8 mouse cellular contexts compared by ENCODE assay signal in the genomic region with DNA sequence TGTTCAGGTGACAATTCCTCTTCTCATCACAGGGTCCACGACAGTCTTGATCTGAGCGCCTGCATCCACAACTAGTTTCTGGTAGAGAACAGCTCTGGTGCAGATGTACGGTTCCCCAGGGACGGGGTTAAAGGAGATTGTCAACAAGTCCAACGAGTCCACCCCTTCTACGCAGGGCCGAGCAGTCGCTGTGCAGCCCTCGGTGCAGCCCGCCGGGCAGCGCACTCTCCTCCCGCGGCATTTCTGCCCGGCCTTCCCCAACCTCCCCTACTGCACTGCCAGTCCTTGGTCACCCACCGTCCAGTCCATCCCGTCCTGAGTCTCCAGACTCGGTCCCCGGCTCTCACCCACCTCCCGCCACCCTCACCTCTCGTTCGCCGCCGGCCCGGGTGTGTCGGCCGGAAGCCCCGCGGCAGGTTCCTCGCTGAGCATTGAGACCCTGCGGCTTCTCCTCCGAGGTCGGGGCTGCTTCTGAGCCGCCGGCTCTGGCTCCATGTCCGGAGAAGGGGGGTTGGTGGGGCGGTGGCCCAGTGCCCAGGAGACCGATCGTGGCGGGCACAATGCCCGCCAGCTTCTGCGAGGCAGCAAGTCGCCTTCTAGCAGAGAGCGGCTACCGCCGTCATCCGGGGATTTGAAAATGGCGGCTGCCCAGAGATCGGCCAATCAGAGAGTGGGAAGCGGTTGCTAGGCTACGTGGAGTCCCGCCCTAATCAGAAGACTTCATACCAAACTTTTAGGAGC. TPM values are rescaled to one million over a fixed set of nuclear protein-coding genes. Genes with fewer than 3 reads are reported as not detected.
A peak's percentile ranks its signal among the peaks of the same experiment; 100 is the strongest.
DNase-seq lines count a peak whose midpoint lies in the region; ATAC-seq lines count a peak whose summit lies in the region.

Gene Net1, minus strand, starts transcription at position 650 of the 741 bp plus-strand sequence.
Gene Tubal3, plus strand, starts transcription at position 704 of the 741 bp plus-strand sequence.

- peak within 1 kb of the TSS; percentile 97 for H3K27ac ChIP-seq in forebrain, embryonic 10.5 days
- peak within 1 kb of the TSS; percentile 71 for H3K27ac ChIP-seq in heart, embryonic 16.5 days (ENCODE audit: low read length)
- peak within 1 kb of the TSS; percentile 75 for H3K27ac ChIP-seq in liver, embryonic 15.5 days (replicated peaks)
- H3K27ac ChIP-seq in neural tube, embryonic 12.5 days: no peak within 1 kb of the TSS

- H3K4me2 ChIP-seq in heart, embryonic 16.5 days (ENCODE audit: low read depth, low read length): peak within 1 kb of the TSS; percentile 65
- peak within 1 kb of the TSS; percentile 63 for H3K4me2 ChIP-seq in liver, embryonic 15.5 days
- peak within 1 kb of the TSS; percentile 70 for H3K4me2 ChIP-seq in neural tube, embryonic 12.5 days (replicated peaks)

- peak within 1 kb of the TSS; percentile 95 for H3K4me3 ChIP-seq in forebrain, embryonic 10.5 days
- peak within 1 kb of the TSS; percentile 86 for H3K4me3 ChIP-seq in heart, embryonic 16.5 days (ENCODE audit: low read length)
- H3K4me3 ChIP-seq in liver, embryonic 15.5 days (replicated peaks): peak within 1 kb of the TSS; percentile 88
- H3K4me3 ChIP-seq in neural tube, embryonic 12.5 days: peak within 1 kb of the TSS; percentile 77

- peaks cover 12% of the 10 kb centered on the region for H3K9me3 ChIP-seq in forebrain, embryonic 10.5 days
- no peaks in the 10 kb centered on the region; the same call in 1 of the 2 replicates for H3K9me3 ChIP-seq in heart, embryonic 16.5 days (replicated peaks; ENCODE audit: control insufficient read depth, low read length)
- H3K9me3 ChIP-seq in liver, embryonic 15.5 days (replicated peaks): no peaks in the 10 kb centered on the region
- no peaks in the 10 kb centered on the region; the same call in 1 of the 2 replicates for H3K9me3 ChIP-seq in neural tube, embryonic 12.5 days

- WGBS in forebrain, embryonic 10.5 days: under 1% methylated on average over 52 of the region's 52 CpGs
- WGBS in heart, embryonic 16.5 days: under 1% methylated on average over 52 of the region's 52 CpGs
- WGBS in liver, embryonic 15.5 days (ENCODE audit: insufficient replicate concordance): under 1% methylated on average over 52 of the region's 52 CpGs
- under 1% methylated on average over 52 of the region's 52 CpGs for WGBS in neural tube, embryonic 12.5 days

- DNase-seq in c-Kit-negative CD71-positive TER-119-positive erythroid progenitor cells, embryonic 14.5 days (ENCODE audit: low read depth, low spot score): peak; percentile 89
- peak; percentile 92 for DNase-seq in forebrain, embryonic 10.5 days (ENCODE audit: extremely low spot score, low spot score)
- DNase-seq in kidney, postnatal 36 days: peak; percentile 87 to 91
- peak; percentile 61 for DNase-seq in telencephalon, adult 2 months (ENCODE audit: low read depth, low spot score)

- peaks cover 33% of the 10 kb centered on the region for H3K36me3 ChIP-seq in forebrain, embryonic 10.5 days (replicated peaks)
- peaks cover 7% of the 10 kb centered on the region; the same call in 1 of the 2 replicates for H3K36me3 ChIP-seq in heart, embryonic 16.5 days (ENCODE audit: control insufficient read depth, insufficient read depth)
- peaks cover 19% of the 10 kb centered on the region for H3K36me3 ChIP-seq in liver, embryonic 15.5 days (replicated peaks)
- peaks cover 14% of the 10 kb centered on the region; the same call in 1 of the 2 replicates for H3K36me3 ChIP-seq in neural tube, embryonic 12.5 days

- peaks cover 9% of the 10 kb centered on the region for H3K4me1 ChIP-seq in forebrain, embryonic 10.5 days
- H3K4me1 ChIP-seq in heart, embryonic 16.5 days (ENCODE audit: control insufficient read depth, insufficient read depth, low read length): peaks cover 9% of the 10 kb centered on the region
- H3K4me1 ChIP-seq in liver, embryonic 15.5 days (replicated peaks): peaks cover 19% of the 10 kb centered on the region
- peaks cover 4% of the 10 kb centered on the region; the same call in 1 of the 2 replicates for H3K4me1 ChIP-seq in neural tube, embryonic 12.5 days

- H3K27me3 ChIP-seq in forebrain, embryonic 10.5 days (ENCODE audit: poor library complexity, severe bottlenecking): no peaks in the 10 kb centered on the region
- no peaks in the 10 kb centered on the region for H3K27me3 ChIP-seq in heart, embryonic 16.5 days (ENCODE audit: control insufficient read depth, insufficient read depth, low read length)
- H3K27me3 ChIP-seq in liver, embryonic 15.5 days: peaks cover 3% of the 10 kb centered on the region; the same call in 1 of the 2 replicates
- H3K27me3 ChIP-seq in neural tube, embryonic 12.5 days (replicated peaks): no peaks in the 10 kb centered on the region

- peak; percentile 96 for ATAC-seq in CD4-positive, CD25-positive, alpha-beta regulatory T cell, adult 4 months
- ATAC-seq in heart, embryonic 16.5 days (replicated peaks; ENCODE audit: extremely low read depth, insufficient read depth, low FRiP score): peak; percentile 98
- peak; percentile 92 for ATAC-seq in liver, embryonic 15.5 days (ENCODE audit: insufficient read depth)
- peak; percentile 100 for ATAC-seq in neural tube, embryonic 12.5 days (ENCODE audit: low FRiP score, low read depth)

- peak within 1 kb of the TSS; percentile 87 for H3K9ac ChIP-seq in heart, embryonic 16.5 days (ENCODE audit: low read length)
- H3K9ac ChIP-seq in liver, embryonic 15.5 days: peak within 1 kb of the TSS; percentile 94
- peak within 1 kb of the TSS; percentile 81 for H3K9ac ChIP-seq in neural tube, embryonic 12.5 days

RNA-seq across cellular contexts. Expression of gene Net1, which starts in this region (rescaled TPM):
- 10 to 100 TPM; 26.6 to 31.7 TPM for polyA plus RNA-seq in CD4-positive, CD25-positive, alpha-beta regulatory T cell, adult 4 months (2017; shearing (Covaris generic))
- 64.7 and 75.3 TPM in 2 replicates for polyA plus RNA-seq in forebrain, embryonic 10.5 days (2016; fragmentation: Nextera tagmentation; extraction: Ambion mirVana)
- polyA plus RNA-seq in heart, embryonic 16.5 days (2015; fragmentation: Nextera tagmentation; extraction: Ambion mirVana): 37.2 and 39.5 TPM in 2 replicates
- 51.4 and 58.3 TPM in 2 replicates for polyA plus RNA-seq in liver, embryonic 15.5 days (2015; fragmentation: Nextera tagmentation; extraction: Ambion mirVana)
- 37.6 and 38.4 TPM in 2 replicates for polyA plus RNA-seq in neural tube, embryonic 12.5 days (2016; fragmentation: Nextera tagmentation; extraction: Ambion mirVana)

RNA-seq across cellular contexts. Expression of gene Tubal3, which starts in this region (rescaled TPM):
- under 1 TPM; 0.43 to 0.44 TPM for polyA plus RNA-seq in CD4-positive, CD25-positive, alpha-beta regulatory T cell, adult 4 months (2017; shearing (Covaris generic))
- polyA plus RNA-seq in forebrain, embryonic 10.5 days (2016; fragmentation: Nextera tagmentation; extraction: Ambion mirVana): not detected in 2 replicates
- 0.13 TPM in 1 of 2 replicates, not detected in the other for polyA plus RNA-seq in heart, embryonic 16.5 days (2015; fragmentation: Nextera tagmentation; extraction: Ambion mirVana)
- polyA plus RNA-seq in liver, embryonic 15.5 days (2015; fragmentation: Nextera tagmentation; extraction: Ambion mirVana): 0.06 TPM in 1 of 2 replicates, not detected in the other
- polyA plus RNA-seq in neural tube, embryonic 12.5 days (2016; fragmentation: Nextera tagmentation; extraction: Ambion mirVana): not detected in 2 replicates
